Mouse (Mus musculus) erythroblast, embryonic 14.5 days (primary cell): Measurements from ENCODE around the gene Cnr2.

Source experiments
- GATA1 ChIP-seq: IDR thresholded peaks from 2 replicates; pipeline ENCODE4 v1.6.1; 2012; ENCODE audit warnings: low read length, inconsistent platforms, mixed read lengths
- TAL1 ChIP-seq: IDR thresholded peaks from 3 replicates; pipeline ENCODE4 v1.6.1; 2012; ENCODE audit warnings: low read length, inconsistent platforms, mixed read lengths

- TF ChIP-seq GATA1 (no peak), TAL1 (no peak)
Observed at GRCm38 (mm10) chr4:135949475-135949874, 54.3 kb downstream of the Cnr2 start.
